Mouse (Mus musculus): ENCODE measurements around the gene Zfp750.

DNA sequence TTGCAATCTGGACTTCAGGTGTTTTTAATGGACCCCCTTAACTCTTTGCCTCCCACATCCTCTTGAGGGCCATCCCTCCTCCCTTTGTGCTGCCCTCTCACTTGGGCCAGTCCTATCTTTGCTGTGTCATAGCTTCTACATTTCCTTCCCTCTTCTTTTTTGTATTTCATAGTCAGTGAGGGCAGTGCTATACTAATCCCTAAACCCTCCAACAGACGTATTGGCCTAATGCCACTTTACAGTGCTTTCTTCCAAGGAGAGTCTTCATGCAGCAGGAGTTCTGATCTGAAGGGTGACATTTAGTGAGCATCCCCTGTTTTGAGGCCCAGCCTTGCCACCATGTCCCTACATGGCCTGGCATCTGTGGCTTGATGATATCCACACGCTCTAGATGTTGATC, 1.6 kb upstream of the Zfp750 start:
- no peak for TF ChIP-seq NANOG (IDR thresholded peaks at IDR 0.05; ENCODE audit: borderline replicate concordance, low read length)
- TF ChIP-seq CTCF (conservative IDR thresholded peaks at IDR 0.05; ENCODE audit: low read length): no peak
